Mouse (Mus musculus) forebrain, postnatal 0 days (tissue): ENCODE data around the gene Esam. TPM values are rescaled to one million over a fixed set of nuclear protein-coding genes. Genes with fewer than 3 reads are reported as not detected.

Experiments used
- ATAC-seq: fragments of 200-750 bp; cut with Nextera tagmentation; 2 replicates; pipeline ENCODE4 v1.8.0; 2017; ENCODE audit warnings: mild to moderate bottlenecking, moderate library complexity
- DNase-seq: peaks from one replicate; pipeline ENCODE4 v3.0.0-alpha.2; 2015
- H3K27ac ChIP-seq: fragments of 300-500 bp; sonication (generic); 2 replicates; pipeline ENCODE4 v1.5.1; 2014; ENCODE audit warnings: low read depth, mild to moderate bottlenecking, antibody characterized with exemption, low read length, moderate library complexity, mixed read lengths
- H3K27me3 ChIP-seq: fragments of 300-500 bp; sonication (generic); 2 replicates; pipeline ENCODE4 v1.6.1; 2014; ENCODE audit warnings: mild to moderate bottlenecking, low read length, mixed read lengths; ENCODE audit not compliant: insufficient read depth
- H3K36me3 ChIP-seq: fragments of 300-500 bp; sonication (generic); 2 replicates; pipeline ENCODE4 v1.6.1; 2014; ENCODE audit warnings: mild to moderate bottlenecking, moderate library complexity; ENCODE audit not compliant: insufficient read depth
- H3K4me1 ChIP-seq: fragments of 300-500 bp; sonication (generic); 2 replicates; pipeline ENCODE4 v1.6.1; 2014; ENCODE audit warnings: antibody characterized with exemption; ENCODE audit not compliant: insufficient read depth
- H3K4me2 ChIP-seq: fragments of 300-500 bp; sonication (generic); 2 replicates; pipeline ENCODE4 v1.6.1; 2014; ENCODE audit warnings: low read depth, mild to moderate bottlenecking, moderate library complexity
- H3K4me3 ChIP-seq: fragments of 300-500 bp; sonication (generic); 2 replicates; pipeline ENCODE4 v1.5.1; 2014; ENCODE audit warnings: low read depth, low read length, mixed read lengths
- H3K9ac ChIP-seq: fragments of 300-500 bp; sonication (generic); 2 replicates; pipeline ENCODE4 v1.6.1; 2014; ENCODE audit warnings: mild to moderate bottlenecking
- H3K9me3 ChIP-seq: fragments of 300-500 bp; sonication (generic); 2 replicates; pipeline ENCODE4 v1.6.1; 2016; ENCODE audit warnings: low read length
- CTCF ChIP-seq: sonication (generic); IDR thresholded peaks from 2 replicates; pipeline ENCODE4 v1.5.1; 2016; ENCODE audit warnings: antibody characterized with exemption, control low read depth, low read depth
- WGBS: fragments of 180-500 bp; shearing (Covaris S2); extraction: QIAGEN DNeasy Blood & Tissue Kit; methylation state at CpG from one replicate; pipeline ENCODE4 v1.1.7; 2014; 5-methylcytosine and 5-hydroxymethylcytosine counted together
- polyA plus RNA-seq: library from polyadenylated mRNA; unstranded; fragments of >200 nt; fragmentation: Nextera tagmentation; extraction: Ambion mirVana; gene quantifications from 2 replicates; pipeline ENCODE4 v1.2.1, GENCODE M21; 2015
- total RNA-seq: library from RNA; depleted of rRNA; stranded (reverse); fragments of >200 nt; gene quantifications from 2 replicates; pipeline ENCODE4 v1.2.3, GENCODE M21; 2014

Esam gene
- total and polyA plus RNA-seq, 2 experiments from 2014 or later: 37.3 to 144 TPM

DNA sequence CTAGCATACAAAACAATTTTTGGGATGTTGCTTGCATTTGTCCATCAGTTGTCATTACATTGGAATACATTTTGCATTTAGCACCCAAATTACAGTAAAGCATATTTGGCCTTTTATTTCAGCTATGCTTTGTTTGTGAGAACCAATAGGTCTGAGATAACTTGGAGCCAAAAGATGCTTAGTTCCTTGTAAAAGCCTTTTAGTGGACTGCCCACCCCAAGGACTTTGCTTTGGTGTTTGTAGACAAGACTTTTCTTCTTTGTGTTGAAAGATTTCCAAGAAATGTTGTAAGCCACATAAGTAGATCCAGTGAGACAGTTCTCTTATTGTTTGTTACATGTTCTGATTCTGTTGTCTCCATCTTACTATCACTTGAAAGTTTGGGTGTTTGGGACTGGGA, 31.6 kb upstream of the Esam start:
- no peaks in the 10 kb centered on the region for H3K9me3 ChIP-seq
- ATAC-seq: no peak
- no peak overlapping the region for H3K4me3 ChIP-seq
- H3K9ac ChIP-seq: no peak overlapping the region
- H3K27me3 ChIP-seq: no peaks in the 10 kb centered on the region
- no peaks in the 10 kb centered on the region; the same call in 1 of the 2 replicates for H3K36me3 ChIP-seq
- TF ChIP-seq CTCF: no peak
- H3K4me1 ChIP-seq: peaks cover 1% of the 10 kb centered on the region; the same call in 1 of the 2 replicates
- DNase-seq: no peak
- no peak overlapping the region for H3K27ac ChIP-seq
- no peak overlapping the region for H3K4me2 ChIP-seq

DNA sequence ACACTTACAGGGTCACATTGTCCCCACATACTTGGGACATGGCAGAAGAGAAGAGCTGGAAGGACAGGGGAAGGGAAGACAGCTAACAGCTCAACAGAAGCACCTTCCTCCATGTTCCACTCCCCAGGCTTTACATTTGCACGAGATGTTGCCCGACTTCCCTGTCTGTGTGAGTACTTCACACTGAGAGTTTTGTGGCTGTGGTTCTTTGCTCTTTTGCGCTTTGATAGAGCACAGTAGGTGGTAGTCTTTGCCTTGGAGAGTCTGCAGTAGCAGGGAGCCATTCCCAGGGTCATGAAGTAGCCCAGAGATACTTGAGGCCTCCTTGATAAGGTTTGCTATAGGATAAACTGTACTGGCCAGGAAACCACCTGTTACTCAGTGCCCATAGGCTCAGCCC, 27.7 kb upstream of the Esam start:
- ATAC-seq (no peak), DNase-seq (no peak)
- no peak for TF ChIP-seq CTCF
- no peaks in the 10 kb centered on the region for H3K9me3 ChIP-seq
- H3K4me1 ChIP-seq: no peaks in the 10 kb centered on the region
- no peak overlapping the region for H3K9ac ChIP-seq
- H3K27ac ChIP-seq: no peak overlapping the region
- no peaks in the 10 kb centered on the region for H3K36me3 ChIP-seq
- H3K4me3 ChIP-seq: no peak overlapping the region
- no peak overlapping the region for H3K4me2 ChIP-seq
- WGBS: 82% methylated on average over 3 of the region's 3 CpGs
- no peaks in the 10 kb centered on the region for H3K27me3 ChIP-seq

DNA sequence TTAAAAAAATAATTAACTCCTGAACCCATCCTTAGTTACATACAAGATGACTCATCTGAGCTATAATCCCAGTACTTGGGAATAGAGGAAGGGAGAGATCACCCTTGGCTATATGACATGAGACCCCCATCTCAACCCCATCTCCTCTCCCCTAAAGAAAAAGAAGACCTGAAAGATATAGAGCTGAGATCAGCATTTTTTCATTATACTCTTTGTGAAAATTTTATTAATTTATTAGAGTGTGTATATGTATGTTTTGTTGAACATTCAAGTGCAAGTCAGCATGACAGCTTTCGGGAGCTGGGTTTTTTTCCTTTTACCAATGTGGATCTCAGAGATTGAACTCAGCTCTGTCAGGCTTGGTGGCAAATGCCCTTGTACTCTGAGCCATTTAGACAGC, 26.7 kb upstream of the Esam start:
- Histone ChIP-seq H3K27ac (no peak overlapping the region), H3K9ac (no peak overlapping the region), H3K4me2 (no peak overlapping the region), H3K27me3 (no peaks in the 10 kb centered on the region), H3K36me3 (no peaks in the 10 kb centered on the region), H3K9me3 (no peaks in the 10 kb centered on the region), H3K4me3 (no peak overlapping the region), H3K4me1 (no peaks in the 10 kb centered on the region)
- TF ChIP-seq CTCF: no peak
- no peak for DNase-seq
- WGBS: 96% methylated on average over 1 of the region's 1 CpGs
- ATAC-seq: no peak

DNA sequence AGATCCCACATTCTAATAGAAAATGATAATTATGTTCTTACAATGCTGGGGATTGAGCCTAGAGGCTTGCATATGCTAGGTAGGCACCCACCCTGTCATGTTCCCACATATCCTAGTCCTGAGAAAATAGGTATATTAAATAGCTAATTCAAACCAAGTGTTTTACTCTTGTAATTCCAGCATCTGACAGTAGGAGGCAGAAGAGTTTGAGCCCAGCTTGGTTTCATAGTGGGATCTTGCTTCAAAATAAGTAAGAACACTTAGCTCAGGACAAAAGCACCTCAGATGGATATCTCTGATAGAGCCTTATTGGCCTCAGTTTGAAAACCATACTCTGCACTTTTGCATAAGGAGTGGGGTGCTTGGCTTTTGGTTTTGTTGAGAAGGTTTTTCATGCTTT, 23.5 kb upstream of the Esam start:
- Histone ChIP-seq H3K27me3 (no peaks in the 10 kb centered on the region), H3K9ac (no peak overlapping the region), H3K4me1 (no peaks in the 10 kb centered on the region), H3K9me3 (no peaks in the 10 kb centered on the region), H3K4me2 (no peak overlapping the region), H3K4me3 (no peak overlapping the region), H3K27ac (no peak overlapping the region), H3K36me3 (no peaks in the 10 kb centered on the region)
- DNase-seq (no peak), ATAC-seq (no peak)
- TF ChIP-seq CTCF: no peak

DNA sequence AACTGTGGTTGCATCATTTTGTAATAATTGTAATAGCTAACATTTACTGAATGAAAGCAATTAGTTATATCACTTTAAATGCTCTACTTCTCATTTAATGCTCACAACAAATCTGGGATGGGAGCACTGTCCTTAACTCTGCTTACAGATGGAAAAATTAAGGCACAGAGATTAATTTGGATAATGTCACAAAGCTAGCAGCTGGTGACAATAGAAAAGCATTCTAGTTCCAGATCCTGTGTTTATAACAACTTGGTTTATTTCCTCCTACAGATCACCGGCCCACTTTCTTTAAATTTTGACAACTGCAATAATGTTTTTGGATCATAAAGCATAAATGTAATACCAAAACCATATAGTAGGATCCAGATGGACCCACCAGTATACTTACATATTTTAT, 21.9 kb upstream of the Esam start:
- DNase-seq (no peak), ATAC-seq (no peak)
- no peak overlapping the region for H3K27ac ChIP-seq
- H3K4me3 ChIP-seq: no peak overlapping the region
- 53% methylated on average over 1 of the region's 1 CpGs for WGBS
- no peak overlapping the region for H3K9ac ChIP-seq
- no peaks in the 10 kb centered on the region for H3K4me1 ChIP-seq
- H3K9me3 ChIP-seq: no peaks in the 10 kb centered on the region
- no peak for TF ChIP-seq CTCF
- no peaks in the 10 kb centered on the region for H3K27me3 ChIP-seq
- H3K36me3 ChIP-seq: no peaks in the 10 kb centered on the region
- H3K4me2 ChIP-seq: no peak overlapping the region

DNA sequence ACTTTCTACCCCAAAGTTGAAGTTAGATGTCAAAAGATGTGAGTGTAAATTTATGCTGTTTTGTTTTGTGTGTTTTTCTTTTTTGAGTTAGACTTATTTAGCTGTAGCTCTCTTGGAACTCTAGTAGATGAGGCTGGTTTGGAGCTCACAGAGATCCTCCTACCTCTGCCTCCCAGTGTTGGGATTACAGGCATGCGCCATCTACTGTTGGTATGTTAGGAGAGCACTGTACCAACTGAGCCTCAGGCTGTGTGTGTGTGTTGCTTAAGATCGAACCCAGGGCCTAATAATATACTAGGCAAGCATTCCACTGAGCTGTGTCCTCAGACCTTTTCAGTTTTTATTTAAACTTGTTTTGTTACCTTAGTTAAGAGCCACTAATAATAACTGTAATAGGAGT, 15.8 kb upstream of the Esam start:
- 95% methylated on average over 2 of the region's 2 CpGs for WGBS

DNA sequence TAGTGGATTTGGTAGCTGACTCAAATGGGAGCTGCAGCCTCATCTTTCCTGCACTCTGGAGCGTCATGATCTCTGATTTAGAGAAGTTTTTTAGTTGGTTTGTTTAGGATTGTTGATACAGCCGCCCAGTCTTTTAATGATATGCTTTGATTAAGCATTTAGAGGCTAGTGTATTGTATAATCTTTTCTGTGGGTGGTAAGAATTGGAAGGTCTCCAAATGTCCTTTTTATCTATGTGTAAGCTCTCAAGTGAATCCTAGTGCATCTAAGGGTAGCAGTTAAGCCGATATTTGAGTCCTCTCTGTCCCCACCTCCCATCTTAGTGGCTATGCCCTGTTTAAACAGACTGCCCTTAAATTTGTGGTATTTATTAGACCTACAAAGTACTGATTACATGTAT, 13.4 kb upstream of the Esam start:
- Histone ChIP-seq H3K36me3 (peaks cover 5% of the 10 kb centered on the region; the same call in 1 of the 2 replicates), H3K9ac (no peak overlapping the region), H3K4me3 (no peak overlapping the region), H3K27me3 (no peaks in the 10 kb centered on the region), H3K4me2 (no peak overlapping the region), H3K4me1 (0 out of 2 replicates have a peak, but pooled peaks cover 6% of the 10 kb centered on the region), H3K9me3 (no peaks in the 10 kb centered on the region), H3K27ac (no peak overlapping the region)
- WGBS: 64% methylated on average over 3 of the region's 3 CpGs
- no peak for DNase-seq
- no peak for ATAC-seq
- no peak for TF ChIP-seq CTCF

More for the DNA sequence above, 15.8 kb upstream of the Esam start:
- no peak for DNase-seq
- Histone ChIP-seq H3K9me3 (no peaks in the 10 kb centered on the region), H3K36me3 (no peaks in the 10 kb centered on the region), H3K27me3 (no peaks in the 10 kb centered on the region), H3K9ac (no peak overlapping the region), H3K4me3 (no peak overlapping the region), H3K4me2 (no peak overlapping the region), H3K27ac (no peak overlapping the region), H3K4me1 (0 out of 2 replicates have a peak, but pooled peaks cover 6% of the 10 kb centered on the region)
- no peak for ATAC-seq
- peak; percentile 26 for TF ChIP-seq CTCF

DNA sequence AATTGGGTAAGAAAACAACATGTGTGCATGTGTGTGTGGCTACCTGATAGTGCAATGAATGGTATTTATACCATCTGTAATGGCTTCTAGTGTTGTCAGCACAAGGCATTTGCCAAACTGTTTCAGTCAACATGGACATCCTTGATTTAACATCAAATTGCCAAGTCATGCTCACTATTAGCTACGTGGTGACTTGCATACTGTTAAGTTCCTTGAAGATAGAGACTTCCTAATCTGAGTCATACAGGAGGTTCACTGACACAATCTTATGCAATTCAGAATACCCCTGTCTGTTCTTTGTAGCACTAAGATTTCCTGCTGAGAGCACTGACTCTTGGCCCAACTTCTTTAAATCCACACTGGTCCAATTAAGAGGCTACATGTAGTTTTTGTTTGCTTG, 10.4 kb upstream of the Esam start:
- ATAC-seq: no peak
- WGBS: 55% methylated on average over 1 of the region's 1 CpGs

More for the DNA sequence above, 10.4 kb upstream of the Esam start:
- no peak for DNase-seq
- Histone ChIP-seq H3K36me3 (peaks cover 5% of the 10 kb centered on the region; the same call in 1 of the 2 replicates), H3K4me1 (0 out of 2 replicates have a peak, but pooled peaks cover 6% of the 10 kb centered on the region), H3K4me2 (no peak overlapping the region), H3K27ac (no peak overlapping the region), H3K4me3 (no peak overlapping the region), H3K9me3 (no peaks in the 10 kb centered on the region), H3K27me3 (no peaks in the 10 kb centered on the region), H3K9ac (no peak overlapping the region)
- no peak for TF ChIP-seq CTCF
